ENCODE assay signal across 17 mouse cellular contexts in the genomic region with DNA sequence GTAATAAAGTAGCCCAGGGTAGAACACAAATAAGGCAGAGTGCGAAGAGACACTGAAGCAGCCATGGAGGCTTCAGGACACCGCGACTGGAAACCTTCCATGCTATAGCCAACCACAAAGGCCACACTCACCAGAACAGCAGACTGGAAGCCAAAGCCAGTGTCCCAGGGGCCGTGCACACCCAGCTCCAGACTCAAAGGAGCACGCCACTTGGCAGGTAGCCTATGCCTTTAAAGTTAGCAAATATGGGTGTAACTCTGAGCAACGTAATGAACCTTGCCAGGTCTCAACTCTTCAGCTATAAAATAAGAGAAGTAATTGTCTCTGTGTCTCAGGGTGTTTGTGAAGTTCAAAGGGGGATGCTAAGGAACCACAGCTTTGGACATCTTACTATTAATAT.
"Had no signal": no experiment of that assay in that cellular context is flagged by ENCODE, and none has a peak within 500 bp of the region (broad histone marks: within the 10 kb centered on the region; RNA-seq: fewer than 3 reads in every experiment).

No protein-coding gene starts in this region.

- H3K4me1 ChIP-seq: kidney, embryonic 15.5 days; limb, embryonic 10.5 days; limb, embryonic 13.5 days had no signal

- H3K9ac ChIP-seq: kidney, embryonic 15.5 days; limb, embryonic 13.5 days; liver, embryonic 12.5 days; liver, embryonic 15.5 days had no signal

- H3K27ac ChIP-seq: kidney, embryonic 15.5 days; limb, embryonic 10.5 days; limb, embryonic 13.5 days; liver, embryonic 12.5 days; liver, embryonic 15.5 days had no signal

- ATAC-seq: intestine, postnatal 0 days; liver, embryonic 12.5 days had no signal

- H3K4me2 ChIP-seq: kidney, embryonic 15.5 days; limb, embryonic 13.5 days; liver, embryonic 12.5 days; liver, embryonic 15.5 days; midbrain, embryonic 11.5 days had no signal

- H3K4me3 ChIP-seq: kidney, embryonic 15.5 days; limb, embryonic 10.5 days; limb, embryonic 13.5 days; liver, embryonic 12.5 days; liver, embryonic 15.5 days; megakaryocyte, embryonic 14.5 days had no signal

- H3K36me3 ChIP-seq: kidney, embryonic 15.5 days; limb, embryonic 10.5 days; limb, embryonic 13.5 days; liver, embryonic 12.5 days; liver, embryonic 15.5 days had no signal

- H3K9me3 ChIP-seq: kidney, embryonic 15.5 days; limb, embryonic 10.5 days; limb, embryonic 13.5 days; liver, embryonic 12.5 days; liver, embryonic 15.5 days; megakaryocyte, embryonic 14.5 days had no signal

- H3K27me3 ChIP-seq: kidney, embryonic 15.5 days; liver, embryonic 12.5 days; liver, embryonic 15.5 days; megakaryocyte, embryonic 14.5 days had no signal

- DNase-seq: kidney, adult 8-10 months; kidney, postnatal 10 days; kidney, postnatal 36 days; layer of hippocampus, adult 9-11 months; liver; lung, adult 2 months; lung, postnatal 14 days; midbrain, embryonic 14.5 days; thymus, postnatal 25 days had no signal
